Mouse (Mus musculus): ENCODE data around the gene Stkld1. TPM values are rescaled to one million over a fixed set of nuclear protein-coding genes. Genes with fewer than 3 reads are reported as not detected.
A peak's percentile ranks its signal among the peaks of the same experiment; 100 is the strongest.

The Stkld1 gene
- total and polyA plus RNA-seq, 2 experiments from 2014 or later = 0.23 TPM; not detected in 1

GRCm38 (mm10) chr2:26909387-26909784 lies 24.5 kb upstream of the Stkld1 start:
- TF ChIP-seq CTCF (IDR thresholded peaks at IDR 0.05; ENCODE audit: low read depth) = peak; percentile 35

GRCm38 (mm10) chr2:26910124-26910993 lies 23.5 kb upstream of the Stkld1 start, which contains the start of the genes Med22 and Rpl7a:
Gene Med22, minus strand, starts transcription at chr2:26910677.
Gene Rpl7a, plus strand, starts transcription at chr2:26910764.
- H3K9me3 ChIP-seq (ENCODE audit: low read length) = no peaks in the 10 kb centered on the region
- TF ChIP-seq CTCF (IDR thresholded peaks at IDR 0.05; ENCODE audit: low read depth) = no peak
- peak; percentile 100 for DNase-seq (ENCODE audit: low spot score)
- WGBS = under 1% methylated on average over 71 of the region's 74 CpGs
- H3K27ac ChIP-seq = peak within 1 kb of the TSS; percentile 95
- peak within 1 kb of the TSS; percentile 85 for H3K4me2 ChIP-seq (ENCODE audit: low read depth, low read length)
- H3K9ac ChIP-seq (replicated peaks; ENCODE audit: low read length) = peak within 1 kb of the TSS; percentile 84
- peaks cover 10% of the 10 kb centered on the region for H3K4me1 ChIP-seq (ENCODE audit: insufficient read depth, low read length)
- H3K27me3 ChIP-seq (ENCODE audit: insufficient read depth, low read length) = no peaks in the 10 kb centered on the region
- H3K36me3 ChIP-seq (ENCODE audit: insufficient read depth, low read length) = peaks cover 40% of the 10 kb centered on the region
- peak within 1 kb of the TSS; percentile 86 for H3K4me3 ChIP-seq (ENCODE audit: low read length)
- ATAC-seq = peak; percentile 94

More at GRCm38 (mm10) chr2:26909387-26909784, 24.5 kb upstream of the Stkld1 start:
- Histone ChIP-seq H3K9ac (replicated peaks; ENCODE audit: low read length) (peak overlapping the region; percentile 84; the same call in 1 of the 2 replicates), H3K9me3 (ENCODE audit: low read length) (no peaks in the 10 kb centered on the region), H3K27ac (peak overlapping the region; percentile 95; the same call in 1 of the 2 replicates), H3K27me3 (ENCODE audit: insufficient read depth, low read length) (no peaks in the 10 kb centered on the region), H3K4me1 (ENCODE audit: insufficient read depth, low read length) (peaks cover 9% of the 10 kb centered on the region; the same call in 1 of the 2 replicates), H3K4me3 (ENCODE audit: low read length) (peak overlapping the region; percentile 86), H3K36me3 (ENCODE audit: insufficient read depth, low read length) (peaks cover 40% of the 10 kb centered on the region), H3K4me2 (ENCODE audit: low read depth, low read length) (peak overlapping the region; percentile 66)
- ATAC-seq = no peak
- DNase-seq (ENCODE audit: low spot score) = no peak

- Histone ChIP-seq H3K4me2 (ENCODE audit: low read depth, low read length) (peak overlapping the region; percentile 85), H3K9me3 (ENCODE audit: low read length) (no peaks in the 10 kb centered on the region), H3K9ac (replicated peaks; ENCODE audit: low read length) (peak overlapping the region; percentile 84), H3K27ac (peak overlapping the region; percentile 95), H3K4me3 (ENCODE audit: low read length) (peak overlapping the region; percentile 86), H3K4me1 (ENCODE audit: insufficient read depth, low read length) (peaks cover 15% of the 10 kb centered on the region), H3K27me3 (ENCODE audit: insufficient read depth, low read length) (no peaks in the 10 kb centered on the region), H3K36me3 (ENCODE audit: insufficient read depth, low read length) (peaks cover 31% of the 10 kb centered on the region)
- under 1% methylated on average over 33 of the region's 37 CpGs for WGBS
- ATAC-seq (peak; percentile 66), DNase-seq (ENCODE audit: low spot score) (peak; percentile 85)
- TF ChIP-seq CTCF (IDR thresholded peaks at IDR 0.05; ENCODE audit: low read depth) = no peak
These were observed 22.7 kb upstream of the Stkld1 start for GRCm38 (mm10) chr2:26910994-26911765.

GRCm38 (mm10) chr2:26912253-26912770 lies 21.5 kb upstream of the Stkld1 start:
- Histone ChIP-seq H3K4me2 (ENCODE audit: low read depth, low read length) (peak overlapping the region; percentile 85), H3K27me3 (ENCODE audit: insufficient read depth, low read length) (no peaks in the 10 kb centered on the region), H3K9me3 (ENCODE audit: low read length) (no peaks in the 10 kb centered on the region), H3K4me3 (ENCODE audit: low read length) (peak overlapping the region; percentile 86), H3K4me1 (ENCODE audit: insufficient read depth, low read length) (peaks cover 19% of the 10 kb centered on the region), H3K27ac (no peak overlapping the region), H3K36me3 (ENCODE audit: insufficient read depth, low read length) (peaks cover 26% of the 10 kb centered on the region), H3K9ac (replicated peaks; ENCODE audit: low read length) (peak overlapping the region; percentile 84)
- DNase-seq (ENCODE audit: low spot score) (no peak), ATAC-seq (no peak)
- TF ChIP-seq CTCF (IDR thresholded peaks at IDR 0.05; ENCODE audit: low read depth) = no peak
- WGBS = 64% methylated on average over 5 of the region's 5 CpGs

- no peak for ATAC-seq
These were observed 20.3 kb upstream of the Stkld1 start for GRCm38 (mm10) chr2:26913416-26914147.

More at GRCm38 (mm10) chr2:26913416-26914147, 20.3 kb upstream of the Stkld1 start:
- no peak overlapping the region for H3K9ac ChIP-seq (replicated peaks; ENCODE audit: low read length)
- no peaks in the 10 kb centered on the region for H3K9me3 ChIP-seq (ENCODE audit: low read length)
- no peaks in the 10 kb centered on the region for H3K27me3 ChIP-seq (ENCODE audit: insufficient read depth, low read length)
- TF ChIP-seq CTCF (IDR thresholded peaks at IDR 0.05; ENCODE audit: low read depth) = no peak
- H3K4me3 ChIP-seq (ENCODE audit: low read length) = no peak overlapping the region
- peaks cover 24% of the 10 kb centered on the region for H3K36me3 ChIP-seq (ENCODE audit: insufficient read depth, low read length)
- H3K27ac ChIP-seq = no peak overlapping the region
- 87% methylated on average over 17 of the region's 17 CpGs for WGBS
- H3K4me1 ChIP-seq (ENCODE audit: insufficient read depth, low read length) = peaks cover 22% of the 10 kb centered on the region
- no peak for DNase-seq (ENCODE audit: low spot score)
- no peak overlapping the region for H3K4me2 ChIP-seq (ENCODE audit: low read depth, low read length)
